Mouse (Mus musculus) ES-Bruce4 (cell line): ENCODE data around the gene Ghrhr.

Source experiments
- CTCF ChIP-seq: IDR thresholded peaks from one replicate; pipeline ENCODE4 v1.8.1; 2011; ENCODE audit warnings: low read depth, low read length
- EP300 ChIP-seq: IDR thresholded peaks from 2 replicates; pipeline ENCODE4 v1.6.1; 2011; ENCODE audit warnings: low read depth, low read length; ENCODE audit not compliant: insufficient read depth
- POLR2A ChIP-seq: IDR thresholded peaks from one replicate; pipeline ENCODE4 v1.8.1; 2011; ENCODE audit warnings: low read length; ENCODE audit not compliant: insufficient read depth

- TF ChIP-seq CTCF, result no peak
- TF ChIP-seq POLR2A, result no peak
- TF ChIP-seq EP300, result no peak
Measured at GRCm38 (mm10) chr6:55404421-55404990, 28.4 kb downstream of the Ghrhr start.
